Mouse (Mus musculus): ENCODE results near the gene Alox12. TPM values are rescaled to one million over a fixed set of nuclear protein-coding genes. Genes with fewer than 3 reads are reported as not detected.

Alox12 gene
- total RNA-seq, 1 experiment from 2014 or later: 0.37 TPM

DNA sequence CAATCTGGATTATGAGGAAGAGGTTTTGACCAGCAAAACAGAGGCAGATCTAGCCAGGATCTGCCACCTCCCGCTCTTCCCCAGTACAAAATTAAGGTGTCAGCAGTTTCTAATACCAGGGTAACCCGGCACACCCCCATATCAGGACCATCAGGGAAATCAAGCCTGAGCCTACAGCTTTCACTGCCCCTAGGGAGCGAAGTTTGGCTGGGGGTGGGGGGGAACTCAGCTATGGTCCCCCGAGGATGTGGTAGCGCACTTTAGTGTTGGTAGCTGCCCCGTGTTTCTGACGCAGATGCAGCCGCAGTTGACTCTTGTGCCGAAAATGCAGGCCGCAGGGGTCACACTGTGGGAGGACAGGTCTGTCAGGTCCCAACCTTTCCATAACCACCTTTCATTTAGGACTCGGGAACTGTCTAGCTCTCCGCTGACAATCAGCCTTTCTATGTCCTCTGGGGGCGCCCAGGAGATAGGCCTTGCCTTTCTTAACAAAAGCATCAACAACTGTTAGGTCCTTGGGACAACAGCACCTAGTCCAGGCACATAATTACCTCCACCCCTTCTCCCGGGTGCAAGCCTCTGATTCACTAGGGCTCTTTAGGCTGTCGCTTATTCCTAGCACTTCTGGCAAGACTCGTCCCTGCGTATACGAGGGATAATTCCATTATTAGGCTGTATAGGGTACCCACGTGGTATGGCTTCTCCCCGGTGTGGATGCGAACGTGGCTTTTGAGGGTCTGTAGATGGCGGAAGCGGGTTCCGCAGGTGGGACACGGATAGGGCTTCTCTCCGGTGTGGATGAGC lies 29.2 kb downstream of the Alox12 start:
- no peak for ATAC-seq (replicated peaks; ENCODE audit: low read depth, poor library complexity, severe bottlenecking)

DNA sequence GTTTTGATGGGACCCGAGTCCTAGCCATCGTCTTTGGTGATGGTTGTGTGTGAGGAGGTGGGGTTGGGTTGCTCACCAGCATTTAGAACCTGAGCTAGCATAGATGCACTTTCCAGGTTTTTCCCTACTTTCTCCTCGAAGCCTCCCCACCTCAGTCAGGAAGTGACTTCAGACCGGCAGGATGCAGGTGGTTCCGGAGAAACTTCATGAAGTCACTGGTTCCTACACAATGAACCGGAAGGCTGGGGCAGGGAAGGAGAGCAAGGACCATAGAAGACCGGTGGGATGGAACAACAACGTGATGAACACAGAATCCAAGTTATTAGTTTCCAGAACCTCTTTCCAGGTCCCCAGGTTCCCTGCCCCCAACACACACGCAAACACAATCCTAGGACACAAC lies 31.4 kb downstream of the Alox12 start:
- no peak for ATAC-seq (replicated peaks; ENCODE audit: low read depth, poor library complexity, severe bottlenecking)

DNA sequence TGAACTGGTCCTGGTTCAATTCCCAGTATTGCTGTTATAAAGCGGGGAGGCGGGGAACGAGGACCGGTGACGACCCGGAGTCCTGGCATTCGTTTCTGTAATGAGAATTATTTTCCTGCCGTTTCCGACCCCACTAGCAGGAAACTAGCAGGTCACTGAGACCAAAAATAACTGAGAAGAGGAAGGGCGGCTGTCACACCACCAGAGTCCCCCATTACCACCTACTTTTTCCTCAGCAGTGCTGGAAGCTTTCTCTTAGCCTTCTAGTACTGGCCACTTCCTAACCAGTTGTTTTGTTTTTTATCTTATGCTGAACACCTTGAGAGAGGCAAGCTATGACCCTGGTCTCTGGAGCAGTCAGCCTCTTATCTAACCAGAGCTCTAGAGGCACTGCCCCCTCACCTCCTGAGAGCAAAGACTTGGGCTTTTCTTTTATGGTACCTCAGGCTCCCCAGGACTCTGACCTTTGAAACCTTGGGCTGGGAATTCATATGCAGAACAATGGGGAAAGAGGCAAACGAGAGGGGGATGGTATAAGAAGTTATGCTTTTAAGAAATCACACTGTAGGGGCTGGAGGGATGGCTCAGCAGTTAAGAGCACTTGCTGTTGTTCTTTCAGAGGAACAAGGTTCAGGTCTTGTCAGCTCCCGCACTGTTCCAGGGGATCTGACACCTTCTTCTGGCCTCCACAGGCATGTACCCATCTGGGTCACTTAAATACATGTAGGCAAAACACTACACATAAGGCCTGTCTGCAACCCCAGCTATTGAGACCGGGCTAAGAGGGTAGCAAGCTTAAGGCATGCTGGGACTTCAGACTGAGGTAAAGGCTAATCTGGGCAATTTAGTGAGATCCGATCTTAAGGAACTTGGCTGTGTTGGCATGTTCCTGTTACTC lies 33.3 kb downstream of the Alox12 start:
- ATAC-seq (replicated peaks; ENCODE audit: low read depth, poor library complexity, severe bottlenecking): peak; percentile 43

DNA sequence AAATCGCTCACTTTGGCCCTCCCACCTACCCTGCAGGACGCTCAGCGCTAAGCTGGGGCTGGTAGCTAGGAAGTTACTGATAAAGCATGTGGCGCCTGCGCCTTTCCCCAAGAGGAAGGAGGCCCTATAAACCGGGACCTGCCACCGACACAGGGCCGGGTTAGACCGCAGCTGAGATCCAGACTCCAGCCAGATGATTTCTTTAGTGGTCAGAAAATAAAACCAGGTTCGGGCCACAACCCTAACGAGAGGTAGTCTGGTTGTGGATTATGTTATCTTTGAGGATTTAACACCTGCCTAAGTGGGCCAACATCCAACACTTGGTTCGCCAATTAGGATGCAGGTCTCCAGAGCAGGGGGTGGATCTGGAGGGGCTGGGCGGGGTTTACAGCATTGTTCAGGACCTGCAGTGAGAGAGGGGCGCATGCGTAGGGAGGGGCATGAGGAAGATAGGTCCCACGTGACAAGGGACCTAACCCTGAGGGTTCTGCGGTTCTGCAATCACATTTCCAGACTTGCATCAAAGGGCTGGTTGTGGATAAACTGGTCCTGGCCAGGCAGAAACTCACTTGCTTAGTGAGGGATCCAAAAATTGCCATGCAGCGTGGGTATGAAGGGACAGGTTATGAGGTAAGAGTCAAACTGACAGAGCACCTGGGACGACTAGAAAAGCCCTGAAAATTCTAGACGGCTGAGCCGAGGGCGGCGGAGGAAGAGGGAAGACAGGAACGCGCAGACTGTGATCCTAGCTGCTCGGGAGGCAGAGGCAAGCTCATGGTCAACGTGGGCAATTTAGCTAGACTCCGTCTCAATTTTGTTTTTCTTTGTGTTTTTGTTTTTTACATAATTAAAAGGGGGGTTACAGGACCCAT lies 34.2 kb downstream of the Alox12 start, which contains the start of gene Slc16a13:
Gene Slc16a13, minus strand, starts transcription at position 334 of the 872 bp plus-strand sequence.
- ATAC-seq (replicated peaks; ENCODE audit: low read depth, poor library complexity, severe bottlenecking): peak; percentile 81

DNA sequence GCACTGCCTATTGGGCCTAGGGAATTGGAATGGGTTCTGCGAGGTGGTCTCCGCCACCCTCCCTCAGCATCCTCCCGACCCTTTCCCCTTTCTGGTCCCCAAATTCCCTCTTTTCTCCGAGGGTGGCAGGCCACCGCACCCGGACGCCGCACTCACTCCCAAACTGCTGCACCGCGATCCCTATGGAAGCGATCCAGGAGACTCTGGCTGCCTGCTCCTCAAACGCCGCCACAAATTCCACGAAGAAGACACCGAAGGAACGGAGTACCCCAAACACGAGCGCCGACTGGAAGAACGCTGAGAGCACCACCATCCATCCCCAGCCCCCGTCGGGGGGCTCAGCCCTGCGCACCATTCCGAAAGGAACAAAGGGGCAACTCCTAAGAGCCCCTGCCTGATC lies 34.8 kb downstream of the Alox12 start:
- ATAC-seq (replicated peaks; ENCODE audit: low read depth, poor library complexity, severe bottlenecking): no peak

DNA sequence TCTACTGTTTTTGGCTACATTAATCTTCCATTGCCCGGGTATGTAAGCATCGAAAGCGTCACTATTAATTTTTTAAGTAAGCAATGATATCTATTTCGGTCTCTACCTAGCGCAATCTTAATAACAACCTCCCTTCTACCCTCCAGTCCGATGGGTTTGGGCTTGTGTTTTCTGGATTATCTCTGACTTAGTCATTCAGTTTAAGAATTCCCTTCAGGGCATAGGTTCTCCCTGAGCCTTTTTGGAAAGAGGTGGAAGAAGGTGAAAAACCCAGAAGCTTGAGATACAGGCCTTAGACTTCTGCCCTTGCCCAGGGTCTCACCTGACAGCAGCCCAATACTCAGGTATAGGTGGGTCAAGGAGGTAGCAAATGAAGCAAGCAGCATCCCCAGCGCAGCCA lies 35.3 kb downstream of the Alox12 start:
- no peak for ATAC-seq (replicated peaks; ENCODE audit: low read depth, poor library complexity, severe bottlenecking)

DNA sequence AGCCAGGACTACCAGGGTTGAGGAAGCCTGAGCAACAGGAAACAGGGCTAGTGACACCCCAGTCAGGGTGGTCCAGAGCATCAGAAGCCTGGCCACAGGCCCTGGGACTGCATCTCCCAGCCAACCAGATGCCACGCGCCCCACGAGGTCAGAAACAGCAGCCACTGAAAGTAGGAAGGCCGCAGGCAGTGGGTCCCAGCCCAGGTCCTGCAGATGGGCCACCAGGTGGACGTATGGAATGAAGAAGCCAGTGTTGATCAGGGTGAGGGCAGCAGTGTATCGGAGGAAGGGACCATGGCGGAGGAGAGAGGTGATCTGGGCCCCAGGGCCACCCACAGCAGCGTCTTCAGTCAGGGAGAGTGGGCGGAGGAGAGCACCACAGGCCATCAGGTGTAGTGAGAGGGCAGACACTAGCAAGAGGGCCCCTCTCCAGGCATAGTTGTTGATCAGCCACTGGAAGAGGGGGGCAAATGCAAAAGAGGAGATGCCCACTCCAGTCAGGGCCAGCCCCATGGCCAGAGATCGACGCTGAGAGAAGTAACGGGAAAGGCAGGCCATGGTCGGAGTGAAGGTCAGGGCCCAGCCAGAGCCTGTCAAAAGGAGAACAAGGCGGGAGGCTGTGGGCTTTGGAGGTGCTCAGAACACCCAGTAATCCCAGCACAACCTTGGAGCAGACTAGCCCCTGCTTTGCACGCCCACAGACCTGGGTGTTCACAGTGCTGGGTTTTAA lies 36.2 kb downstream of the Alox12 start:
- ATAC-seq (replicated peaks; ENCODE audit: low read depth, poor library complexity, severe bottlenecking): no peak

DNA sequence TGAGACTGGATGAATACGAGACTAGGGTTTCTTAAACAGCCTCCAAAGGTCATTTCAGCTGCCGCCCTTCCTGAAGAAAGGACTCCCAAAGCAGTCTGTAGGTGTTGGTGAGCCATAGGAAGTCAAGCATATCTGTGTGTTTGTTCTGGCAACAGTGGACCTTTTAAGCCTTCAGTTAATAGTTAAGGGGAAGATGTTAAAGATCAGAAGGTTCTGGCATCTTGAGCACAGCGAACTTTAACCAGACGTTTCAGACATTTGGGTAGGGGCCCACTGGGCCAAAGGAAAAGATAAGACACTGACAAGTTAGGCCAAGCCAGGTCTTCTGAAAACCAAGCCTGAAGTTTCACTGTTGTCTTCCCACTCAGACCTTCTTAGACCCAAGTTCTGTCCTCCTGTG lies 37.1 kb downstream of the Alox12 start:
- no peak for ATAC-seq (replicated peaks; ENCODE audit: low read depth, poor library complexity, severe bottlenecking)

DNA sequence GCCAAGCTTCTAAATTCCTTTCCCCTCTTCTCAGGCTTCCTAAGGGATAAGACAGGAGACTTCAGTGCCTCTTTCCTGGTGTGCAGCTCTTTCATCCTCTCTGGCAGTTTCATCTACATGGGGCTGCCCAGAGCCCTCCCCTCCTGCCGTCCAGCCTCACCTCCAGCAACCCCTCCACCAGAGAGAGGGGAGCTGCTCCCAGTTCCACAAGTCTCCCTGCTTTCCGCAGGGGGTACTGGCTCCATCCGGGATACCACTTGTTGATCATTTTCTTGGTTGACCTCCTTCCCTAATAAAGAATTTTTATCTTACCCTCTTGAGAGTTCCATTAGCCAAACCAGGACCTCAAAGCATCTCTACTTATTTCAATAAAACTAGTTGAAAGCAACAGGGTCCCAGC lies 39.0 kb downstream of the Alox12 start:
- no peak for ATAC-seq (replicated peaks; ENCODE audit: low read depth, poor library complexity, severe bottlenecking)

DNA sequence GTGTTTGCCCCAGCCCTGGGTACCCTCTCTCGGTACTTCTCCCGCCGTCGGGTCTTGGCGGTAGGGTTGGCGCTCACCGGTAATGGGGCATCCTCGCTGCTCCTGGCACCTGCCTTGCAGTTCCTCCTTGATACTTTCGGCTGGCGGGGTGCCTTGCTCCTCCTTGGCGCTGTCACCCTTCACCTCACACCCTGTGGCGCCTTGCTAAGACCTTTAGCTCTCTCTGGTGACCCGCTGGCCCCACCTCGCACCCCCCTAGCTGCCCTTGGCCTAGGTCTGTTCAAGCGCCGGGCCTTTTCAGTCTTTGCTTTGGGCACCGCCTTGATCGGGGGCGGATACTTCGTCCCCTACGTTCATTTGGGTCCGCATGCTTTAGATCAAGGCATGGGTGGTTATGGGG lies 39.9 kb downstream of the Alox12 start:
- no peak for ATAC-seq (replicated peaks; ENCODE audit: low read depth, poor library complexity, severe bottlenecking)

DNA sequence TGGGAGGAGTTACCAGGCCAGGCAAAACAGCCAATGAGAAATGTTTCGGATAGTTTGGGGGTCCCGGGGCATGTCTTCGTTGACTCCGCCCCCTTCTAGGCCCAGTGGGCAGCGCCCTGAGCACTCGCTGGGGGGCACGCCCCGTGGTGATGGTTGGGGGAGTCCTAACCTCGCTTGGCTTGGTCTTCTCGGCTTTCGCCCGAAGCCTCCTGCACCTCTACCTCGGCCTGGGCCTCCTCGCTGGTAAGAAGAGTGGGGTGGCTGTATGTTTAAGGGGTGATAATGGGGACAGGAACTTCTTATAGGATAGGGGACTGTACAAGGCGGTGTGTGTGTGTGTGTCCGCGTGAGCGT lies 40.3 kb downstream of the Alox12 start:
- 0 out of 2 replicates have a peak, but pooled peaks have one; percentile 6 for ATAC-seq (replicated peaks; ENCODE audit: low read depth, poor library complexity, severe bottlenecking)

DNA sequence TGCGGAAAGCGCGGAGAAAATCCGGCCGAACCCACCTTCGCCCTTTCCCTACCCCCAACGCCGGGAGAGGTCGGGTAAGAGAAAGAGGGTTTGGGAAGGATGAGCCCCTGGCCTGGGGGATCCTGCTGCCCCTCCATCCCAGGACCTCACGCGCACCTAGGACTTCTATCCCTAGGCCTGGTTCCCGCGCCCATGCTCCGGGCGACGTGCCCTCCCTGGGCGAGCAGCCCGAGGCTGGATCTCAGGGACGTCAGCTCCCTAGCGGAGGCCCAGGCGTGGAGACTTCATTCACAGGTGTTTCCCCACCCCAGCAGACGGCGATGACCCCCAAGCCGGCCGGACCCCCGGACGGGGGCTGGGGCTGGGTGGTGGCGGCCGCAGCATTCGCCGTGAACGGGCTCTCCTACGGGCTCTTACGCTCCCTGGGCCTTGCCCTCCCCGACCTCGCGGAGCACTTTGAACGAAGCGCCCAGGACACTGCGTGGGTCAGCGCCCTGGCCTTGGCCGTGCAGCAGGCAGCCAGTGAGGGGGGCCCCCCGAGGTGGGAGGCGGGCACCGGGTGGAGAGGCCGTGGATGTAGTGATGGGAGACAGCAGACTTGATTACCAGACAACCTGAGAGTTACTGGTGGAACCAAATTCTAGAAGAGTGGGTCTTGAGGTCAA lies 40.8 kb downstream of the Alox12 start:
- 0 out of 2 replicates have a peak, but pooled peaks have one; percentile 4 for ATAC-seq (replicated peaks; ENCODE audit: low read depth, poor library complexity, severe bottlenecking)

DNA sequence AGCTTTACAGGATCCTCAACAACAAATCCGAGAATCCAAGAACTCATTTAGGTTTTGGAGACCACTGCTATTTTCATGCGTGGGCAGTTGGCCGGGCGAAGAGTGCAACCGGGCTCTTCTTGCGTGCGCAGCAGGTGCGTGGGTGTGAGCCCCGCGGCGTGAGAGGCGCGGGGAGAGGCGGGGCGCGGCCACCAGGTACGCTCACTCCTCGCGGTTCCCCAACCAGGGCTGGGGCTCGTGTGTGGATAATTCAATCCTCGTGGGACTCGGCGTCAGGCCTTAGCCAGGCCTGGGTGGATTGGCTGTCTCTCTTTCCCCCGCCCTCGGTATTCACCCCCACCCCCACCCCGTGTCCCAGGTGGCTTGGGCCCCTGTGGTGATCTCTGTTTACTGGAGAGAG lies 41.4 kb downstream of the Alox12 start:
- no peak for ATAC-seq (replicated peaks; ENCODE audit: low read depth, poor library complexity, severe bottlenecking)

DNA sequence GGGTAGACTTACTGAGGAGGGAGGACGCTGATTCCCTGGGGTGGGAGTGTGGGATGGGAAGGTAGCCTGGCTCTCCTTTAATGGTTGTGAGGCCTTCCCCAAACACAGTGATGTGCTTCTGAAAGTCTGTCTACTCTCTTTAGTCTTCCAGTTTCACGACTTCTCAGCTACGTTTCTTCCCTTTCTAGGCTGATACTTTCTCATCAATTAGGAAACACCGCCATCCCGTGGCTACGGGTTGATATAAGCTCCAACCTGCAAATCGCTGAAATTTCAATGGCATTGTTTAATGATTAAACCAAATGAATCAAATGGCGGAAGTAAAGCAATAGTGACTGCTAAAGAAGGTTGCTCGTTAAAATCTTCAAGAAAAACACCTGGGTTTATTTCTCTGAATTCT lies 42.3 kb downstream of the Alox12 start:
- peak; percentile 76 for ATAC-seq (replicated peaks; ENCODE audit: low read depth, poor library complexity, severe bottlenecking)

DNA sequence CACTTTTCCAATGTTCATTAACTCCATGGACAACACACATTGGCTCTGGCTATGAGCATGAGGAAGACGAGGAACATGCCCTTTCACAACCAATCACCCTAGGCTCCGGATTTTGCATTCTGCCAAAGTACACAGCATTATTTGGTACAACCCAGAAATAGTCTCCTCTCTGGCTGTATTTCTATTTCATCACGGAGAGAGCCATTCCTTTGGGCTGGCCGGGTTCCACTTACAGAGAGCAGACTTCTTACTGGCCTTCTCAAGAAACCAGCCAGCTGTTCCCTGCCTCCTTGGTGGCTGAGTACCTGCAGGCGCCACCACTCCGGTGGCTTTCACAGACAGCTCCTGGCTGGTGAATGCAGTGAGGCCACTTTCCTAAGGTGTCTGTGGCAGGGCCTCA lies 42.7 kb downstream of the Alox12 start, which contains the start of gene Slc16a11:
Gene Slc16a11, plus strand, starts transcription at position 330 of the 400 bp plus-strand sequence.
- no peak for ATAC-seq (replicated peaks; ENCODE audit: low read depth, poor library complexity, severe bottlenecking)

DNA sequence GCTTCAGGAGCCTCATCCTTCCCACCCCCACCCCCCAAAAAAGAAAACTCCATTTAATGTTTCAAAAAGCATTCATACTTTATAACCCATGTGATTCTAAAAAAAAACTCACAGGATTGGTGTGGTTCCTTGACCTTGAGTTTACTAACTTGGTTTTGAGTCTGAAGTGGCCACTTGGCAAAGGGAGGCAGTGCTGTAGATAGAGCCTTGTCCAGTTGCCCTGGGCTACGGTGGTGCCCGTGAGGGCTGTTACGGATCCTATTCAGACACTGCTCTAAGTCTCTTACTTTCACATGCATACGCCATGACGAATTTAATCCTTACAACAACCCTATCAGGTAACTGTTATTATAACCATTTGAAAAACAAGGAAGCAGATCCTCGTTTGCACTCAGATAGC lies 43.2 kb downstream of the Alox12 start:
- no peak for ATAC-seq (replicated peaks; ENCODE audit: low read depth, poor library complexity, severe bottlenecking)

DNA sequence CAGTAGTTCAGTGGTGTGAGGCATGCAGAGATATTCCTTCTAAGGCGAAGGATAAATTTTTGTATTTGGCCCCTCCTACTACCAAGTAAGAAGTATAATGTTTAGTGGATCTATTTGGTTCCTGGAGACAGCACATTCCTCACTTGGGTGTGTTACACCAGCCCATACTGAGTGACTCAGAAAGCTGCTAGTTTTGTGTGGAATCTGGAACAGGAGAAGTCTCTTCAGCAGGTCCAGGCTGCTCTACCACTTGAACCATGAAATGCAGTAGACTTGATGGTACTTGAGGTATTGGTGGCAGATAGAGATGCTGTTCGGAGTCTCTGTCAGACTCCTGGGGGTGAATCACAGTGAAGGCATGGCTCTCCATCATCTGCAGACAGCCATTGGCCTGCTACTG lies 44.5 kb downstream of the Alox12 start:
- ATAC-seq (replicated peaks; ENCODE audit: low read depth, poor library complexity, severe bottlenecking): no peak

DNA sequence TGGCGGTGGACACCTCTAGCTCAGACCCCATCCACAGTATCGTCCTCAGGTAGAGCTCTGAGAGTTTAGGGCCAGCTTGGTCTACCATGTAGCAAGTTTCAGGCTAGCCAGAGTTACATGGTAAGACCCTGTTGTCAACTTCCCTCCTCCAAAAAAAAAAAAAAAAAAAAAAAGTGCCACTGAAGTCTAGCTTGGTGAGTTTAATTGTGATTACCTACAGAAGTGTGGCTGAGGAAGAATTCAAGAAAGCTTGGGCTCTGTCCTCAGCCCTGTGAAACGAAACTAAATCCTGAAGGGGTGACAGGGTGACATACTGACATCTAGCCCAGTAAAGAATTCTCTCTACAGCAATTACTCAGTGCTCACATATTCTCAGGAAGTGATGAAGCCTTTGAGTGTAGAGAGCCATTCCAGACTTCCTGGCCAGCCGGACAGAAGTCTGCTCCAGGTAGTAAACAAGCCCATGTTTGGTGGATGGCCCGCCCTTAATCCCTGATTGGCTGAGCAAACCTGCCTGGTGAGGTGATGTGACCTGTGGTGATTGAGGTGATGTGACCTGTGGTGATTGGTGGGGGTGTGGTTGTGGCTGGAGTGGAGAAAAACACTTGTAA lies 46.3 kb downstream of the Alox12 start:
- no peak for ATAC-seq (replicated peaks; ENCODE audit: low read depth, poor library complexity, severe bottlenecking)

DNA sequence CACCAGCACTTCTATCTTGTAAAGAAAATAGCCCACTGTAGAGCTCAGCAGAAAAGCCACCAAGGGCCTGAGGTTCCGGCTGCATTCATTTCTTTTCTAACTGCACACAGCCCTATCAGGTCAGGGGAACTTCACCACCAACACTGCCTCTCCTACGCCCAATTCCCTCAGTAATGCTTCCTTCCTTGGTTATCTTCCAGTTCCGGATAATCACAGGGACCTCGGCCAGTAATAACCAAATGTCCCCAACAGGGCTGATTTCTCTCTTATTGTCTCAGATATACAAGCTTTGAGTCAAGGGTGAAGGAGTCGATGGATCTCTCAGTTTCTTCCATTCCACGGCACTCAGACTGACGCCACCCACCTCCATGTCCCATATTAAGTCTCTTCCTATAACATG lies 47.9 kb downstream of the Alox12 start:
- no peak for ATAC-seq (replicated peaks; ENCODE audit: low read depth, poor library complexity, severe bottlenecking)
